Mouse (Mus musculus) spleen, adult 18-20 months (tissue): ENCODE results near the gene Fam184b.
A peak's percentile ranks its signal among the peaks of the same experiment; 100 is the strongest.
"Not testable (repeated sequence)": the region's sequence is repeated elsewhere in the genome, so short reads cannot be mapped to it uniquely, and the experiment has no call there.

ENCODE experiments used
- DNase-seq, 2 experiments: peaks; one replicate each; pipeline ENCODE4 v3.0.0; 2022; ENCODE audit warnings: mixed read lengths in 2 of 2

The Fam184b gene

DNA sequence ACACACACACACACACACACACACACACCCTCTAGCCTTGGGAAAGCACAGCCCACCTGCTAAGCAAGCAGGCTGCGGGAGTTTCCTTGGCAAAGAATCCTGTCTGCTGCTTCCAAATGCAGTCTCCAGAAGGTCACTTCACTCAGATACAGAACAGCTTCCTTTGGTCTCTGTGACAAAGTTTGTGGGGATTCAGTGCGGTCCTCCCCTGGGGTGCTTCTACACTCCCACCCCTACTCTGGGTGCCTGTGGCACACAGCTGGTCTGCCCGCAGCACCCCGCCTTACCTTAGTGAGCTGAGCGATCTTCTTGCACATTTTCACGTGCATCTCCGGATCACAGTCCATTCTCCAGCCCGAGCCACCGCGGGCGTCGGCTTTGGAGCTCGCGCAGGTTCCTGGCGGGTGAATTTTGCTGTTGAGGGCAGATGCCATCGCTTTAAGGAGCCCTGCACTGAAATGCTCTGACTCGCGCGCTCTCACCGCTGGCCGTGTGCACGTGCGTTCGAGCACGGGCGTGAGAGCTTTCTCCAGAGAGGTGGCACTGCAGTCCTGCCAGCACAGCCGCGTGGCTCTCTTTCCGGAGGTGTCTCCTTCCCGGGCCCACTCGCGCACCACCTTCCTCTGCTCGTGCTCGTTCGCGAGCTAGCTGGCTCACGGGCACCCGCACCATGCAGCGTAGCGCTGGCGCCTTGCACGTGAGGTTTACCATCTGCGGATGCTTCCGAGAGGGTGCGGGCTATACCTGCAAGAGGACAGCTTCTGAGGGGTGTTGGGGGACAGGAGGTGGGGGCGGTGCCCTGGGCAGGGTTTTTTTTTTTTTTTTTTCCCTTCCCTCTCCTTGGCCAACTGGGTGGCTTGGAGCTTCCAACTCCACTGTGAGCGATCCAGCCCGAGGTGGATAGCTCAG lies at the start of gene Fam184b:
TSS of gene Fam184b (minus strand) at position 809 of the 909 bp plus-strand sequence.
- peak in 1 of 2 experiments; percentile 2 for DNase-seq

- no peak for DNase-seq
Observed at GRCm38 (mm10) chr5:45689152-45689551, 49.7 kb upstream of the Fam184b start.

DNA sequence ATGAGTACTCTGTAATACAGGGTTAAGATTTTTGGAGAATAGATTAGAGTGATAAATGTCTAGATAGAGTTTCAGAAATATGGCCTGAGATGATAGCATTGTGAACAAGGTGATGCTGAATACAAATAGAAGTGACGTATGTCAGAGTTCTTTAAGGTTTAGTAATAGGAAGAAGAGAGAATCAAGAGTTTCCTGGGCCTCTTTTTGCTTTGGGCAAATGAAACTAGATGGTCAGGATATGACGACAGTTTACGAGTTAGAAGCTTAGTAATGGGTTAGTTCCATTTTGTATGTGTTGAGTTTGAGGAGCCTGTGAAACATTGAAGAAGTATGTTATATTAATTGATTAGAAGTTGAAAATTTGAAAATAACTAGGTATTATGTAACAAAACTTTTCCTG lies 46.8 kb upstream of the Fam184b start:
- DNase-seq = no peak

DNA sequence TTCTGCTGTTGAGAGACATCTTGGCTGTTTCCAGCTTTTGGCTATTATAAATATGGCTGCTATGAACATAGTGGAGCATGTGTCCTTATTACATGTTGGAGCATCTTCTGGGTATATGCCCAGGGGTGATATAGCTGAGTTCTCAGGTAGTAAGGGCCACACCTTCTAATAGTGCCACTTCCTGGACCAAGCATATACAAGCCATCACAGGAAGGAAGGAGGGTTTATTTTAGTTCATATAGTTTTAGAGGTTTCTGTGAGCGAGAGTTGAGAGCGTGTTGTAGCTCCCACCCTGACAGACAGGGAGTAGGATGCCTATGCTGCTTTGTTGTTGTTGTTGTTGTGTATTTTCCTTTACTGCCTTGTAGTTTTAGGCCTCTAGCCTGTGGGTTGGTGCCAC lies 45.8 kb upstream of the Fam184b start:
- no peak for DNase-seq

- DNase-seq = no peak
Observed at GRCm38 (mm10) chr5:45683388-45683787, 44.0 kb upstream of the Fam184b start.

DNA sequence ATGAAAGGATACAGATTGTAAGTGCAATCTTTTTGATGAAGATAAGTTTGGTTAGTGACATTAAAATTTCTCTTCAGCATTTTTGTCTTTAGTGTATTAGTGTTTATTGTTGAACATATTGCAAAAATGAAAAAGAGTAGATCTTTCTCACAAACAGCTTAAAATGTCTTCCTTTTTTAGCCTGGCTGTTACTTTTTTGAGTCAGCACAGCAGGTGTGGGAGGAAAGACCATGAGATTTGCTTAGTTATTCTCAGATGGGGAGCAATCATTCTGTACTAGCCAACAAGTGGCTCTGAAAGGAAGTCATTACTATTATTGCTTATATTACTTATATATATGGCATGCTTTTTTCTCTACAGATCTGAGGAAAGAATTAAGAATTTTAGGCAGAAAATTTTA lies 40.5 kb upstream of the Fam184b start:
- no peak for DNase-seq

DNA sequence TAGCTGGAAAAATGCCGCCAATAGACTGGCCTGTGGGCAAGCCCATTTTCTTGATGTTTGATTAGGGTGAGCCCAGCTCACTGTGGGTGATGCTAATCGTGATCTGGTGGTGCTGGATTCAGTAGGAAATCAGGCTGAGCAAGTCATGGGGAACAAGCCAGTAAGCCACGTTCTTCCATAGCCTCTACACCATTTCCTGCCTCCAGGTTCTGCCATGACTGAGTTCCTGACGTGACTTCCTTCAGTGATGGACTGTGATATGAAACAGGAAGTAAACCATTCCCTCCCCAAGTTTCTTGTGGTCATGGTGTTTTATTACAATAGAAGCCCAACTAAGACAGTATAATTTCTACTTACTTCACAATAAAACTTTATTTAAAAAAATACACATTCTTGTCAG lies 38.2 kb upstream of the Fam184b start:
- no peak for DNase-seq

DNA sequence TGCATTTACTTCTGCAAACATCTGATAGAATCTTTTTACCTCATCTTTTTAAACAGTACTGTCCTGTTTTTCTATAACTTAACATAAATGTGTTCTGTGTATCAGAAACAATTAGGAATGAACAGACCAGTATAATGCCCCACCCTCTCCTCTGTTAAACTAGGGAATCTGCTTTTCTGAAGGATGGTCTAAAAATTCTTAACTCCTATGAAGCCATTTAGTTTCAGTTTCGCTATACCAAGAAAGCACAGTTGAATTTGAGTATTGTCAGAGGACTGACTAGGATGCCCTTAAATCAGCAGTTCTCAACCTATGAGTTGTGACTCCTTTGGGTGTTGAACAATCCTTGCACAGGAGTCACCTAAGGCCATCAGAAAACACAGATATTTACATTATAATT lies 35.6 kb upstream of the Fam184b start:
- DNase-seq = no peak

GRCm38 (mm10) chr5:45670894-45671494 lies 31.6 kb upstream of the Fam184b start:
- no peak for DNase-seq

- no peak for DNase-seq
Observed at GRCm38 (mm10) chr5:45670280-45670670, 30.9 kb upstream of the Fam184b start.

DNA sequence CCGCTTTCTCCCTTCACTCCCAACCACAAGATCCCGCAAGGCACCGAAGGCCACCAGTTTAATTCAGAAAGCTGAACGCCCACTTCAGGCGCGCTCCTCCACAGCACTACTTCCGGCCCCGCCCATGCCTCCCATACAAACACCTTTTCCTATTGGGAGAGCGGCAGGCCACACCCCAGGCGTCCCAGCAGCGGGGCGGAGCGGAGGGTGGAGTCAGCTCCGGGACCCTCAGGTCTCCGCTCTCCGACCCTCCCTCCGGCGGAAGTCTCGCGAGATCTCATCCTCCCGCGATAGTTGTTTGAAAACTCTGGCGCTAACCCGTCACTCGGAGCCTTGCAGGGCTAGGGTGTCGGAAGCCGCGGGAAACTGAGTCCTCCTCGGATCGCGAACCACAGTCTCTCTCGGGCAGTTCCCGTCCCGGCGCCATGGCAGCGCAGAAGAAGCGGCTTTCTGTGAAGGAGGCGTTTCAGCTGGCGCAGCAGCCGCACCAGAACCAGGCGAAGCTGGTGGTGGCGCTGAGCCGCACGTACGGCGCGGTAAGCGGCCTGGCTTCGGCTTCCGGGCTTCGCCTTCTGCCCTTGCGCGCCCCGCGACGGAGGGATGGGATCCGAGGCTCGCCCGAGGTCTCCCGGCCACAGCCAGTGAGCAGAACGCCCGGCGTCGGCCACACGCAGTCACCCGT lies 30.3 kb upstream of the Fam184b start, which contains the start of gene Ncapg:
TSS of gene Ncapg (plus strand) at position 322 of the 682 bp plus-strand sequence.
- DNase-seq = peak; percentile 98 to 100

DNA sequence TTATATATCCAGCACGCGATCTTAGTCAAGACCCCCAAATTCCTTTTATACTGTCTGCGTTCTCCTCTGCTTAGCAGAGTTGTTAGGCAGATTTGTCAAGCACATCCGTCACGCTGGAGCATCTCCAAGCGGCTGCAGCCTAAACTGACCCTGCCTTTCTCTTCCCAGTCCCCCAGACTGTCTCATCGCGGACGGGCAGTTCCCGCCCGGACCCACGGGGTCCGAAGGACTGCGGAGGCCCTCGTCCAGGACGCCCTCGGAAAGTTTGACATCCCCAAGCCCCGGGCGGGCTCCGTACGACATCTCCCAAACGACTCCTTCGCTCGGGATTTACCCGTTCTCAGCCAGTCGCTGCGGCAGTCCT lies 29.8 kb upstream of the Fam184b start:
- no peak for DNase-seq

- no peak for DNase-seq
Observed at GRCm38 (mm10) chr5:45668831-45669230, 29.4 kb upstream of the Fam184b start.

DNA sequence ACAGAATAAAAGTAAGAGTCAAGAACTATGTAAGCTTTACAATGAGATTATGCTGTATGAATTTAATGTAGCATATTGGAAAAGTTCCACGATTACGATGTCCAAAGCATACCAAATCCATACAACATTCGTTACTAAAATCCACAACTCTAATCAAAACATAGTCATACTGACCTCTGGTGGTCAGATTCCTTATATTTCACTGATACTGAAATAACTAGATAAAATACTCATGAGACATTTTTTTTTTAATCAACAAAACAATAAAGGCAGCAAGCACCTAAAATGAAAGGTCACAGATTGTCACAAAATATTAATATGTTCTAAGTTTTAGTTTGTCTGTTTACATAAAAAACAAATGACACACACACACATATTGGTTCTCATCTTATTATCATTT lies 28.9 kb upstream of the Fam184b start:
- no peak for DNase-seq

DNA sequence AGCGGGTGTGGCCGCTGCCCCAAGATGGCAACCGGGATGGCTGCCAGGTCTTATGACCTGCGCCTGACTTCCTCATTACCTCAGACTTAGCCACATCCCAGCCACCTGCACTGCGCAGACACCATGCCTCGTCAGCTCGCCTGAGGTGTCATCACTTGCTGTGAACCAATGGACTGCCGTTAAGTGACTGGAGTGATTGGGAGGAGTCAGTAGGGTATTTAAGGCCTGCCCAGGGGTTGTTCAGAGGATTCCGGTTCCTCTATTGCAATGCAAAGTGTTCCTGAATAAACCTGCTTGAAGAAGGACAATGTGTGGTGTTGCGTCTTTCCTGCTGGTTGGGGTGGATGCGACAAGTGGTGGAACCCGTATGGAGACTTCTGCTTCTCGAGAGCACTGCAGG lies 19.0 kb upstream of the Fam184b start:
- not testable (repeated sequence) for DNase-seq

DNA sequence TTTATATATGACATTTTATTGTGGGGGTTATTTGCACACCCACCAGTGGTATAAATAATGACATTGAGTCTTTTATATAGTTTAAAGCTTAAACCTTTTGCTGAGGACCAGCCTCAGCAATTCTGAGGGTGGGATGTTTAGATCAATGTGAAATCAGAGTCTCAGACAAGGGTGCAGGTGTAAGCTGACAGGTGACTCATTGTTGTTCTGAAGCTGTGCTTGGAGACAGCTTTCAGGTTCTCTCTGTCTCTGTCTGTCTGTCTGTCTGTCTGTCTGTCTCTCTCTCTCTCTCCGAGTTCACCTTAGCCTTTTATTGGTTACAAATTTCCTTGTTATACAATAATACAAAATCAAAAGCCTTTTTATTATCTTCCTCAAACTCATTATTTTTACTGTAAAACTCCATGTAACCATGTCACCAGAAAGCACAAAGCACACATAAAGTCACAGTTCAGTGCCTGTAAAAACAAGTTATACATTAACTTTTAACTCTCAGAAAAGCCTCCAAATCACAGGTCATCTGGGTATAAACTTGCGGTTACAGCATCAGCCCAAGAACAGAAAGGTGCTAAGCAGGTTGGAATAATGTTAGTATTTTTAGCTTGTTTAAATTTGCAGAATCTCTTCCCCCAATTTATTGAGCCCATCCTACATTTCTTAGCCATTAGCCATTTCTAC lies 11.8 kb upstream of the Fam184b start:
- DNase-seq = no peak

GRCm38 (mm10) chr5:45639715-45640092 lies 290 bp upstream of the Fam184b start:
- DNase-seq = no peak

- DNase-seq = no peak
Observed at GRCm38 (mm10) chr5:45638378-45638777, 1.0 kb downstream of the Fam184b start.

DNA sequence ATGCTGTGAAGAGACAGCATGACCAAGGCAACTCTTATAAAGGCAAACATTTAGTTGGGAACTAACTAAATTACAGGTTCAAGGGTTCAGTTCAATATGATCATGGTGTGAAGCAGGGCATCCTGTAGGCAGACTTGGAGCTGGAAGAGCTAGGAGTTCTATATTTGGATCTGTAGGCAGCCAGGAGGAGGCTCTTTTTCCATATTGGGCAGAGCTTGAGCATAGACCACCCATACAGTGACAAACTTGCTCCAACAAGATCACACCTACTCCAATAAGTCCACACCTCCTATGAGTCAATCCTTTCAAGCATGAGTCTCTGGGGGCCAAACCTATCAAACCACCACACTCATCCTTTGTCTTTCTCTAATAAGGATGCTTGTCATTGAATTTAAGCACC lies 9.9 kb downstream of the Fam184b start:
- no peak for DNase-seq

GRCm38 (mm10) chr5:45627771-45628170 lies 11.6 kb downstream of the Fam184b start:
- no peak for DNase-seq

DNA sequence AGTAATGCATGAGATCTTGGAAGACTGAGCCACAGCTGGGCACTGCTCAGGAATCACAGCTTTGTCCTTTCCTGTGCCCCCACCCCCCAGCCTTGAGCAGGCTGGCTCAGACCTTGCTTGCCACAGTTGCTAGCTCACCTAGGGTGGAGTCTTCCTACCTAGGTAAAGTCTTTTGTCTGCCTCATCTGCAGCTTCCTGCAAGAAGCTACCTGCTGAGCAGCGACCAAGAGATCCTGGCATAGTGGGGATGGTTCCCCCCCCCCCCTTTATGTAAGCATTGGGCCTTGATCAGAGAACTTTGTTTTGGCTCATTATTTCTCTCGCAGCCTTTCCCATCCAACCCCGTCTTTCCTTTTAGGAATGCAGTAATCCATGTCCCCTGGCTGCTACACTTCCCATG lies 17.9 kb downstream of the Fam184b start:
- DNase-seq = no peak

DNA sequence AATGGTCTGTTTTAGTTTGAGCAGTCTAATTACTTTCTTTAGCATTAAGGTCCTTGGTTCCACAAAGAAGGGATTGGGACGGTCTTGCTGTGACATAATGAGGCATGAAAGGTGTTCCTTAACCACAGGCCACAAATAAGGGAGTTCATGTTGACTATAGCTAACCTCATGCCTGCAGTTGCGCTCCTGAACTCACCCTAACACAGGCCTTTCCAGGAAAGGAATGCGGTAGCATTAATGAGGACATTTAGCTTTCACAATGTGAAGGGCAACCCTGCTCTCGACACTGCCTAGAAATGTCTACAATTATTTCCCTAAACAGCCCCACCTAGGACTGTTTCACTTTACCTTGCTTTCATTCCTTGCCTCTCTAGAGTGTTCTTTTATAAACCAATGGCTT lies 40.4 kb downstream of the Fam184b start:
- DNase-seq = no peak

DNA sequence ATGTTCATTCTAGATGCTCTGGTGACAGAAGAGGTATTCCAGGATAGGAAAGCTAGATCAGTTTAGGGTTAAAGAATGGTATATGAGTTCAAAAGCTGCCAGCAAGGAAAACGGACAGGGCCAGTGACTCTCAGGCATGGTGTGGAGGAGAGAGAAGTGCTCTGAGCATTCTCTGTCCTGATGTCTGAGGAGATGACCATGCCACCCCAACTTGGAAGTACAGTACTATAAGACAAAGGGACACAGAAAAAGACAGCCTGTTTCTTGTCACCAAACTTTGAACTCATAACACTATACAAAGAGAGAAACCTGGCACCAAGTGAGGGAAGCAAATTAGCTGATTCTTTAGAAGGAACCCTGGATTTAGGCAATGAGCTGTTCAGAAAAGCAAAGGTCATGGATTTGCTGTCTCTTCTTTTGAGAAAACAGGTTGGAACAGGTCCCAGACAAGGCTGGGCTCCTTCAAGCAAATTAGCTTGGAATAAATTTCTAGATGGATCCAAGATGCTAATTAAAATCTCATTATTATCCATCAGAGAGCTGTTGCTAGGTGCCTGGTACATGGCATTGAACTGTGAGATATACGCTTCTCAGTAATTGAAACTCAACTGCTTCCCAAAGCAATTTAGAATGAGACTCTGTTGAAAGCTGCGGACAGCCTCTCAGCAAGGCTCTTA lies 43.9 kb downstream of the Fam184b start:
- no peak for DNase-seq
